Mouse (Mus musculus) hindbrain, postnatal 0 days (tissue): ENCODE data around the gene Fgfr2. TPM values are rescaled to one million over a fixed set of nuclear protein-coding genes. Genes with fewer than 3 reads are reported as not detected.

Experiments
- ATAC-seq: fragments of 200-750 bp; cut with Nextera tagmentation; 2 replicates; pipeline ENCODE4 v1.8.0; 2017; ENCODE audit warnings: mild to moderate bottlenecking, moderate TSS enrichment, moderate library complexity
- DNase-seq: peaks from one replicate; pipeline ENCODE4 v3.0.0-alpha.2; 2015; ENCODE audit warnings: low spot score
- H3K27ac ChIP-seq: fragments of 300-500 bp; sonication (generic); 2 replicates; pipeline ENCODE4 v1.5.1; 2014; ENCODE audit warnings: mild to moderate bottlenecking
- H3K27me3 ChIP-seq: fragments of 300-500 bp; sonication (generic); 2 replicates; pipeline ENCODE4 v1.6.1; 2014; ENCODE audit warnings: low read length, mixed read lengths; ENCODE audit not compliant: insufficient read depth
- H3K36me3 ChIP-seq: fragments of 300-500 bp; sonication (generic); 2 replicates; pipeline ENCODE4 v1.6.1; 2014; ENCODE audit warnings: low read length, mixed read lengths; ENCODE audit not compliant: insufficient read depth
- H3K4me1 ChIP-seq: fragments of 300-500 bp; sonication (generic); 2 replicates; pipeline ENCODE4 v1.6.1; 2014; ENCODE audit warnings: antibody characterized with exemption, low read length, mixed read lengths; ENCODE audit not compliant: insufficient read depth
- H3K4me2 ChIP-seq: fragments of 300-500 bp; sonication (generic); 2 replicates; pipeline ENCODE4 v1.6.1; 2014; ENCODE audit warnings: low read depth, mild to moderate bottlenecking, low read length, moderate library complexity, mixed read lengths
- H3K4me3 ChIP-seq: fragments of 300-500 bp; sonication (generic); 2 replicates; pipeline ENCODE4 v1.5.1; 2014; ENCODE audit warnings: low read length
- H3K9ac ChIP-seq: fragments of 300-500 bp; sonication (generic); replicated peaks from 2 replicates; pipeline ENCODE4 v1.6.1; 2014; ENCODE audit warnings: mild to moderate bottlenecking, low read length, moderate library complexity, mixed read lengths
- H3K9me3 ChIP-seq: fragments of 300-500 bp; sonication (generic); 2 replicates; pipeline ENCODE4 v1.6.1; 2016; ENCODE audit warnings: low read length, mixed read lengths
- CTCF ChIP-seq: IDR thresholded peaks from 2 replicates; pipeline ENCODE4 v1.5.1; 2016; ENCODE audit warnings: antibody characterized with exemption, control low read depth, low read depth
- WGBS: fragments of 180-500 bp; shearing (Covaris S2); extraction: QIAGEN DNeasy Blood & Tissue Kit; methylation state at CpG from one replicate; pipeline ENCODE4 v1.1.7; 2014; 5-methylcytosine and 5-hydroxymethylcytosine counted together
- polyA plus RNA-seq: library from polyadenylated mRNA; unstranded; fragments of >200 nt; fragmentation: Nextera tagmentation; extraction: Ambion mirVana; gene quantifications from 2 replicates; pipeline ENCODE4 v1.2.1, GENCODE M21; 2015
- total RNA-seq: library from RNA; depleted of rRNA; stranded (reverse); fragments of >200 nt; gene quantifications from 2 replicates; pipeline ENCODE4 v1.2.3, GENCODE M21; 2014

Fgfr2 gene
- total and polyA plus RNA-seq, 2 experiments from 2014 or later: 17.3 to 49.0 TPM

- H3K4me1 ChIP-seq: peaks cover 4% of the 10 kb centered on the region; the same call in 1 of the 2 replicates
- H3K4me2 ChIP-seq: peak overlapping the region; percentile 70
- peak overlapping the region; percentile 88 for H3K27ac ChIP-seq
- TF ChIP-seq CTCF: no peak
- ATAC-seq (no peak), DNase-seq (no peak)
- no peaks in the 10 kb centered on the region for H3K27me3 ChIP-seq
- H3K4me3 ChIP-seq: peak overlapping the region; percentile 77
- no peaks in the 10 kb centered on the region for H3K9me3 ChIP-seq
- peak overlapping the region; percentile 92 for H3K9ac ChIP-seq
- H3K36me3 ChIP-seq: no peaks in the 10 kb centered on the region
- 4% methylated on average over 13 of the region's 13 CpGs for WGBS
Measured at GRCm38 (mm10) chr7:130866640-130867039, 2256.5 kb downstream of the Fgfr2 start.

GRCm38 (mm10) chr7:130865613-130866591, 2257.2 kb downstream of the Fgfr2 start, which contains the start of gene Plekha1:
Gene Plekha1, plus strand, starts transcription at chr7:130865756.
- WGBS: under 1% methylated on average over 108 of the region's 114 CpGs
- TF ChIP-seq CTCF: no peak
- ATAC-seq: peak; percentile 99
- Histone ChIP-seq H3K4me3 (peak within 1 kb of the TSS; percentile 77), H3K9ac (peak within 1 kb of the TSS; percentile 92), H3K4me1 (peaks cover 6% of the 10 kb centered on the region), H3K9me3 (no peaks in the 10 kb centered on the region), H3K36me3 (no peaks in the 10 kb centered on the region), H3K4me2 (peak within 1 kb of the TSS; percentile 70), H3K27me3 (no peaks in the 10 kb centered on the region), H3K27ac (peak within 1 kb of the TSS; percentile 88)
- DNase-seq: peak; percentile 99

GRCm38 (mm10) chr7:130864711-130865110, 2258.4 kb downstream of the Fgfr2 start:
- DNase-seq: no peak
- no peak for TF ChIP-seq CTCF
- Histone ChIP-seq H3K4me2 (no peak overlapping the region), H3K27ac (no peak overlapping the region), H3K4me1 (peaks cover 10% of the 10 kb centered on the region), H3K9ac (no peak overlapping the region), H3K36me3 (no peaks in the 10 kb centered on the region), H3K4me3 (no peak overlapping the region), H3K27me3 (no peaks in the 10 kb centered on the region), H3K9me3 (no peaks in the 10 kb centered on the region)
- ATAC-seq: no peak
- 75% methylated on average over 7 of the region's 7 CpGs for WGBS

GRCm38 (mm10) chr7:130862501-130862900, 2260.6 kb downstream of the Fgfr2 start:
- Histone ChIP-seq H3K27me3 (no peaks in the 10 kb centered on the region), H3K9ac (no peak overlapping the region), H3K9me3 (no peaks in the 10 kb centered on the region), H3K36me3 (no peaks in the 10 kb centered on the region), H3K27ac (no peak overlapping the region), H3K4me3 (no peak overlapping the region), H3K4me1 (peaks cover 10% of the 10 kb centered on the region), H3K4me2 (no peak overlapping the region)
- ATAC-seq (no peak), DNase-seq (no peak)
- no peak for TF ChIP-seq CTCF
- 50% methylated on average over 1 of the region's 1 CpGs for WGBS

- DNase-seq (peak; percentile 32), ATAC-seq (no peak)
- TF ChIP-seq CTCF: no peak
- Histone ChIP-seq H3K4me1 (peaks cover 6% of the 10 kb centered on the region; the same call in 1 of the 2 replicates), H3K27me3 (no peaks in the 10 kb centered on the region), H3K4me2 (no peak overlapping the region), H3K27ac (no peak overlapping the region), H3K4me3 (no peak overlapping the region), H3K36me3 (no peaks in the 10 kb centered on the region), H3K9me3 (no peaks in the 10 kb centered on the region), H3K9ac (no peak overlapping the region)
- 15% methylated on average over 11 of the region's 11 CpGs for WGBS
Measured at GRCm38 (mm10) chr7:130860721-130861142, 2262.4 kb downstream of the Fgfr2 start.

GRCm38 (mm10) chr7:130859926-130860325, 2263.2 kb downstream of the Fgfr2 start:
- H3K9ac ChIP-seq: no peak overlapping the region
- no peak for ATAC-seq
- DNase-seq: no peak
- H3K9me3 ChIP-seq: no peaks in the 10 kb centered on the region
- no peaks in the 10 kb centered on the region for H3K27me3 ChIP-seq
- H3K4me2 ChIP-seq: no peak overlapping the region
- no peak for TF ChIP-seq CTCF
- H3K4me3 ChIP-seq: no peak overlapping the region
- H3K4me1 ChIP-seq: peaks cover 6% of the 10 kb centered on the region; the same call in 1 of the 2 replicates
- H3K27ac ChIP-seq: no peak overlapping the region
- H3K36me3 ChIP-seq: no peaks in the 10 kb centered on the region
- WGBS: 24% methylated on average over 5 of the region's 5 CpGs

- 68% methylated on average over 6 of the region's 6 CpGs for WGBS
- no peaks in the 10 kb centered on the region for H3K9me3 ChIP-seq
- H3K27ac ChIP-seq: no peak overlapping the region
- no peaks in the 10 kb centered on the region for H3K36me3 ChIP-seq
- H3K27me3 ChIP-seq: no peaks in the 10 kb centered on the region
- TF ChIP-seq CTCF: no peak
- no peak overlapping the region for H3K4me2 ChIP-seq
- H3K4me1 ChIP-seq: peaks cover 6% of the 10 kb centered on the region; the same call in 1 of the 2 replicates
- H3K4me3 ChIP-seq: no peak overlapping the region
- H3K9ac ChIP-seq: no peak overlapping the region
- DNase-seq (no peak), ATAC-seq (no peak)
Measured at GRCm38 (mm10) chr7:130857973-130858372, 2265.2 kb downstream of the Fgfr2 start.
